Mouse (Mus musculus): ENCODE measurements around the gene Gm20388.

- TF ChIP-seq CTCF (IDR thresholded peaks at IDR 0.05; ENCODE audit: low read depth) (no peak), EP300 (IDR thresholded peaks at IDR 0.05; ENCODE audit: low read depth) (no peak)
Observed at GRCm38 (mm10) chr8:122335638-122336250, 2425.1 kb downstream of the Gm20388 start.
